In genomic region chr3:85340491-85340890, GRCm38 (mm10) we compare ENCODE assay signal across 12 mouse cellular contexts.
DNase-seq lines count a peak whose midpoint lies in the region; ATAC-seq lines count a peak whose summit lies in the region.
"Had no signal": no experiment of that assay in that cellular context is flagged by ENCODE, and none has a peak within 500 bp of the region (broad histone marks: within the 10 kb centered on the region; RNA-seq: fewer than 3 reads in every experiment).

No protein-coding gene starts in this region.

- no peak for DNase-seq in heart, postnatal 14 days
- no peak for DNase-seq in kidney, adult 11 months
- peak; percentile 16 for DNase-seq in testis, postnatal 14 days (ENCODE audit: low spot score)
- no peak for DNase-seq in testis, postnatal 10 days (ENCODE audit: low spot score)
- no peak for DNase-seq in left cerebral cortex, postnatal 10 days (ENCODE audit: extremely low spot score in 1 of 2, low spot score in 2 of 2)
- DNase-seq: gastrocnemius, postnatal 36 days; kidney, postnatal 14 days; lung, adult 2 months had no signal

- intact Hi-C loops in heart, postnatal 14 days (cut with DNase I): loop anchor here (10.0 kb wide), 1 partner anchor 126 kb away; no protein-coding TSS in a partner anchor
- intact Hi-C loops in left cerebral cortex, postnatal 10 days (cut with DNase I): no loop called here

- H3K4me2 ChIP-seq in heart, embryonic 12.5 days: no peak overlapping the region
- 0 out of 2 replicates have a peak overlapping the region, but pooled peaks have one; percentile 3 for H3K4me2 ChIP-seq in kidney, embryonic 15.5 days

- ATAC-seq in heart, embryonic 12.5 days (ENCODE audit: insufficient number of reproducible peaks, low FRiP score): no peak
- ATAC-seq in kidney, embryonic 15.5 days (replicated peaks; ENCODE audit: low FRiP score): peak; percentile 64
- ATAC-seq in megakaryocyte progenitor cell, adult 5-6 weeks (replicated peaks; ENCODE audit: poor library complexity): no peak

- WGBS in heart, embryonic 12.5 days: 38% methylated on average over 3 of the region's 3 CpGs
- 12% methylated on average over 3 of the region's 3 CpGs for WGBS in kidney, embryonic 15.5 days

- H3K27ac ChIP-seq in heart, embryonic 12.5 days (ENCODE audit: poor library complexity, severe bottlenecking): 0 out of 2 replicates have a peak overlapping the region, but pooled peaks have one; percentile 17
- peak overlapping the region; percentile 52 for H3K27ac ChIP-seq in kidney, embryonic 15.5 days

- no peak overlapping the region for H3K9ac ChIP-seq in heart, embryonic 12.5 days
- no peak overlapping the region for H3K9ac ChIP-seq in kidney, embryonic 15.5 days

- H3K36me3 ChIP-seq in heart, embryonic 12.5 days: no peaks in the 10 kb centered on the region
- H3K36me3 ChIP-seq in kidney, embryonic 15.5 days: no peaks in the 10 kb centered on the region

- no peak overlapping the region for H3K4me3 ChIP-seq in heart, embryonic 12.5 days
- no peak overlapping the region for H3K4me3 ChIP-seq in kidney, embryonic 15.5 days (replicated peaks)
- H3K4me3 ChIP-seq: megakaryocyte, embryonic 14.5 days had no signal

- no peaks in the 10 kb centered on the region for H3K9me3 ChIP-seq in heart, embryonic 12.5 days (replicated peaks)
- no peaks in the 10 kb centered on the region for H3K9me3 ChIP-seq in kidney, embryonic 15.5 days (replicated peaks)
- H3K9me3 ChIP-seq: megakaryocyte, embryonic 14.5 days had no signal

- no peaks in the 10 kb centered on the region for H3K27me3 ChIP-seq in heart, embryonic 12.5 days (replicated peaks)
- H3K27me3 ChIP-seq in kidney, embryonic 15.5 days: no peaks in the 10 kb centered on the region

- H3K4me1 ChIP-seq in heart, embryonic 12.5 days (replicated peaks): peaks cover 26% of the 10 kb centered on the region
- peaks cover 24% of the 10 kb centered on the region for H3K4me1 ChIP-seq in kidney, embryonic 15.5 days
- H3K4me1 ChIP-seq: megakaryocyte, embryonic 14.5 days had no signal
